Mouse (Mus musculus) bone marrow, adult 2 months (tissue): ENCODE data around the gene Rad50.

Experiments used
- CTCF ChIP-seq: fragments of 200-500 bp; IDR thresholded peaks from 2 replicates; pipeline ENCODE4 v1.5.1; 2011; ENCODE audit warnings: low read length, control low read depth; ENCODE audit not compliant: control insufficient read depth, insufficient read depth
- POLR2A ChIP-seq: fragments of 200-500 bp; IDR thresholded peaks from 2 replicates; pipeline ENCODE4 v1.6.1; 2011; ENCODE audit warnings: low read depth, mild to moderate bottlenecking, control low read depth, low read length, borderline replicate concordance; ENCODE audit not compliant: control insufficient read depth

DNA sequence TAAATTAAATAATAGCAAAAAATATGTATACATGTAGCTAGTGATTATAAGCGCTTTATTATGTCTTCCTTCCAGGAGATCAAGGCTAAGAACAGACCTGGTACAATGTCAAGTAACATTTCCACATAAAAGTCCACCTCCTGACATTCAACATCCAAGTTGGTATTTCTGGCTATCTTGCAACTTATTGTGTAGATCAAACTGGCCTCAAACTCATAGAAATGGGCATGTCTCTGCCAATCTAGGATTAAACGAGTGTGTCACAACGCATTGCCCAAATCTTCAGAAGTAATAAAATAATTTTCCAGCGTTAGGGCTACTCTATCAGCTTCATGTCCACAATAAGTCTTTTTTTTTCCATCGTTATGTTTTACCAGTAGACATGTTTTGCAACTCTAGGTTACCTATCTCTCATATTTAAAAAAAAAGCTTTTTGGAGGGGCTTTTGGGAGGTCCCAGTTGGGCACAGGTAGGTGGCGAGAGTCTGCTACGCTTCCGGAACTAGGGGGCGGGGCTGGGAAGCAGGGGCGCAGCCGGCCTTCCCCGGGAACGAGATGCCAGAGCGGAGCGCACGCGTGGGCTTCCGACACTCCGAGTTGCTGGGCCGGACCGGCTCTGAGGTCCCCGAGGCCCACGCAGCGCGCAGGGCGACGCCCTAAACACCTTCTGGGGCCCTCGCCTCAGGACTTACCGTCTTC, 734 bp downstream of the Rad50 start:
- TF ChIP-seq POLR2A = no peak
- TF ChIP-seq CTCF = no peak
